Mouse (Mus musculus) lung, embryonic 16.5 days (tissue): ENCODE results near the gene Cma2. TPM values are rescaled to one million over a fixed set of nuclear protein-coding genes. Genes with fewer than 3 reads are reported as not detected.
"Not testable (repeated sequence)": the region's sequence is repeated elsewhere in the genome, so short reads cannot be mapped to it uniquely, and the experiment has no call there.

Experiments used
- ATAC-seq: fragments of 200-750 bp; cut with Nextera tagmentation; 2 replicates; pipeline ENCODE4 v1.8.0; 2017; ENCODE audit warnings: low read depth, mild to moderate bottlenecking, moderate library complexity
- H3K27ac ChIP-seq: fragments of 300-500 bp; sonication (generic); 2 replicates; pipeline ENCODE4 v1.5.1; 2014; ENCODE audit warnings: mild to moderate bottlenecking, control low read depth, low read length
- H3K27me3 ChIP-seq: fragments of 300-500 bp; sonication (generic); 2 replicates; pipeline ENCODE4 v1.6.1; 2014; ENCODE audit warnings: low read depth, low read length, mixed read lengths; ENCODE audit not compliant: control insufficient read depth, insufficient read depth
- H3K36me3 ChIP-seq: fragments of 300-500 bp; sonication (generic); 2 replicates; pipeline ENCODE4 v1.6.1; 2014; ENCODE audit warnings: low read length; ENCODE audit not compliant: control insufficient read depth, insufficient read depth
- H3K4me1 ChIP-seq: fragments of 300-500 bp; sonication (generic); replicated peaks from 2 replicates; pipeline ENCODE4 v1.6.1; 2014; ENCODE audit warnings: low read length, mixed read lengths; ENCODE audit not compliant: control insufficient read depth, insufficient read depth
- H3K4me2 ChIP-seq: fragments of 300-500 bp; sonication (generic); 2 replicates; pipeline ENCODE4 v1.6.1; 2014; ENCODE audit warnings: low read depth, low read length, control low read depth
- H3K4me3 ChIP-seq: fragments of 300-500 bp; sonication (generic); 2 replicates; pipeline ENCODE4 v1.5.1; 2014; ENCODE audit warnings: mild to moderate bottlenecking, low read length, control low read depth
- H3K9ac ChIP-seq: fragments of 300-500 bp; sonication (generic); 2 replicates; pipeline ENCODE4 v1.6.1; 2014; ENCODE audit warnings: low read length, control low read depth
- H3K9me3 ChIP-seq: fragments of 300-500 bp; sonication (generic); 2 replicates; pipeline ENCODE4 v1.6.1; 2016; ENCODE audit warnings: low read length; ENCODE audit not compliant: control insufficient read depth
- WGBS: fragments of 180-500 bp; shearing (Covaris S2); extraction: QIAGEN DNeasy Blood & Tissue Kit; methylation state at CpG from one replicate; pipeline ENCODE4 v1.1.7; 2014; 5-methylcytosine and 5-hydroxymethylcytosine counted together
- polyA plus RNA-seq: library from polyadenylated mRNA; unstranded; fragments of >200 nt; fragmentation: Nextera tagmentation; extraction: Ambion mirVana; gene quantifications from 2 replicates; pipeline ENCODE4 v1.2.1, GENCODE M21; 2015

Cma2 gene
- polyA plus RNA-seq, 1 experiment from 2014 or later = not detected

DNA sequence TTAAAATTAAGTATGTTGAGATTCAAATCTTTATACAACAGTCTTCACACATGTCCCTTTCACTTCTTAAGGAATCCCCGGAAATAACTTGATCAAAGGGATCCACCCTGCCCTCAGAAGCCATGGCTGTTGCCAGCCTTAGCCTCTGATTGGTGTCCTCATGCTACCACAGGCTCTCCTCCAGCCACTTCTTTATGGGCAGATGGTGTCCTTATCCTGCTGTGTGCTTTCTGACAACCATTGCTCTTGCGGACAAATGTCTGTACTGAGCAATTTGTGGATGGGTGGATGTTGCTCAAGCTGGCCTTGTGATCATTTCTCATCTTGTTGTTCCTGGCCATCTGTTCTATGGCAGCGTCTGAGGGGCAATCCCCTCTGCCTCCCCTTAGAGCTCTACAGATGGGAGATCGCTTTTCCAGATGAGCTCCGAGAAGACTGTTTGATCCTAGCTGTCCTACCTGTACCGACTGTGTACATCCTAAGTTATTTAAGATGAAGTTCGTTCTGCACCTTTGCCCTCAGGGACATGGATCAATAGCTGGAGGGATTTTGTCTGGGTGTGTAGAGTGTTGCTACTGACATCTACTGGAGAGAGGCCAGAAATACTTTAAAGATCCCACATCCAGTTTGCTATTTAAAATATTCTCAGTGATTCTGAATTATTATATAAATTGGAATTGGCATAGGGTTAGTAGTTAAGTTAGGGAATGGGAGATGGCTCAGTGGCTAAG lies 10.5 kb upstream of the Cma2 start:
- Histone ChIP-seq H3K27me3 (no peaks in the 10 kb centered on the region; the same call in 1 of the 2 replicates), H3K36me3 (no peaks in the 10 kb centered on the region), H3K9me3 (no peaks in the 10 kb centered on the region), H3K4me1 (no peaks in the 10 kb centered on the region), H3K4me2 (no peak overlapping the region), H3K9ac (no peak overlapping the region), H3K27ac (no peak overlapping the region), H3K4me3 (no peak overlapping the region)
- no peak for ATAC-seq
- 27% methylated on average over 7 of the region's 7 CpGs for WGBS

- H3K4me2 ChIP-seq = no peak overlapping the region
- H3K27ac ChIP-seq = no peak overlapping the region
- H3K36me3 ChIP-seq = no peaks in the 10 kb centered on the region
- H3K4me3 ChIP-seq = no peak overlapping the region
- H3K27me3 ChIP-seq = no peaks in the 10 kb centered on the region; the same call in 1 of the 2 replicates
- no peaks in the 10 kb centered on the region for H3K9me3 ChIP-seq
- WGBS = 70% methylated on average over 11 of the region's 11 CpGs
- no peak for ATAC-seq
- no peak overlapping the region for H3K9ac ChIP-seq
- H3K4me1 ChIP-seq = peaks cover 3% of the 10 kb centered on the region; the same call in 1 of the 2 replicates
Measured at GRCm38 (mm10) chr14:55943601-55944000, 7.2 kb upstream of the Cma2 start.

DNA sequence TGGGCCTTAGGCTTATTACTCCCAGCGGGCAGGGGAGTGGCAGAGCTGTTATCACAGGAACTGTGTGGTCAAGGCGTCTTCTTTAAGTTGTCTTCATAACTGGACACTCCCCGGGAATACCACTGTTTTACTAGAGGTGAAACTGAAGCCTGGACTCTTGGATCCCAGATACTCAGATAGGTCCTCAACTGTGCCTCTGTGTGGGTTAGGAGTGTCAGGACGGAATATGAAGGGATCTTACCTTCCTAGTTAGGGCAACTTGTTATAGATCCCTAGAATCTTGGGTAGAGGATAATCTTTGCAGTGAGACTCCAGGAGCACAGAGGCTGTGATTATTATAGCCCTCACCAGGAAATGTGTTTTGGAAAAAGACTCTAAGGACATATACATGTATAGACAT lies 6.2 kb upstream of the Cma2 start, which contains the start of gene Cma1:
Gene Cma1, minus strand, starts transcription at position 101 of the 400 bp plus-strand sequence.
- no peak within 1 kb of the TSS for H3K9ac ChIP-seq
- H3K27me3 ChIP-seq = no peaks in the 10 kb centered on the region; the same call in 1 of the 2 replicates
- no peak within 1 kb of the TSS for H3K27ac ChIP-seq
- ATAC-seq = no peak
- H3K4me1 ChIP-seq = peaks cover 3% of the 10 kb centered on the region; the same call in 1 of the 2 replicates
- no peaks in the 10 kb centered on the region for H3K36me3 ChIP-seq
- 65% methylated on average over 4 of the region's 4 CpGs for WGBS
- H3K4me3 ChIP-seq = no peak within 1 kb of the TSS
- no peaks in the 10 kb centered on the region for H3K9me3 ChIP-seq
- no peak within 1 kb of the TSS for H3K4me2 ChIP-seq

DNA sequence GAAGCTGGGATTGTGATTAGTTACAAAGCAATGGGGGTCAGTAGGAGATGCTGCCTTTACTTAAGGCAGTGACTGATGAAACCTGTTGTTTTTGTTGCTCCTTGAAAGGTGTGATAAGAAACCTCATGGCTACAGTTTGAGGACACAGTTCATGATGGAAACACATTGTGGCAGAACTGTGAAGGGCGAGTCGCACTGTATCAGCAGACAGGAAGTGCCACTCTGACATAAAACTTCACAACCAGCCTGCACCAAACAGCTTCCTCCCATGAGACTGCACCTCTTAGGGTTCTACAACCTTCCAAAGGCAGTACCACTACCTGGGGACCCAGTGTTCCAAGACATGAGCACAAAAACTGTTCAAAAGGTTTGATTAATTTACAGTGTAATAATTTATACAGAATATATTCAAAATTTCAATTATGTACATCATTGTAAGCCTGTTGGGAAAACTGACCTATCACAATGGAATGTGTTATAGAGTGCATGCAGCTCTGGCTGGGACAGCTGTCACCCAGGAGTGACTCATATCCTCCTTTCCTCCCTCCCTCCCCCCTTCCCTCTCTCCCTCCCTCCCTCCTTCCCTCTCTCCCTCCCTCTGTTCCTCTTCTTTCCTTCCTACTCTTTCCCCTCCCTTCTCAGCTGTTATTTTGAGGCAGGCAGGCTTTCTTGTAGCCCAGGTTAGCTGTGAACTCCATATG lies 4.4 kb upstream of the Cma2 start:
- WGBS = 32% methylated on average over 2 of the region's 2 CpGs
- Histone ChIP-seq H3K27me3 (no peaks in the 10 kb centered on the region; the same call in 1 of the 2 replicates), H3K4me1 (peaks cover 3% of the 10 kb centered on the region; the same call in 1 of the 2 replicates), H3K4me2 (no peak overlapping the region), H3K9ac (no peak overlapping the region), H3K36me3 (no peaks in the 10 kb centered on the region), H3K4me3 (no peak overlapping the region), H3K9me3 (no peaks in the 10 kb centered on the region), H3K27ac (no peak overlapping the region)
- ATAC-seq = peak; percentile 83

DNA sequence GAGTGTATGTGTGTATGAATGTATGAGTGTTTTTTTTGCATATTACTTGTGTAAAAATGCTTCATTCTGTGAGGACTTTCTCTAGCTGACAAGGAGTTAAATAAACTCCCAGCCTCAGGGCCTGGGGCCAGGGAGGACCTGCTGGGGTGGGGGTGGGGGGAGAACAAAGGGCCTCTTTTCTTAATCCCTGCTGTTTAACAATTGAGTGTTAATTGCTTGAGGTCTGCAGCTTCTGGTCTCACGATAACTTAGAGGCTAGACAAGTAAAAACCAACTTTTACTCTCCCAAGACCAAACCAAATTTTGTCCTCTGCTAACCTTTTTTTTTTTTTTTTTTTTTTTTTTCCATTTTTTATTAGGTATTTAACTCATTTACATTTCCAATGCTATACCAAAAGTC lies 12.5 kb downstream of the Cma2 start:
- WGBS = 19% methylated on average over 1 of the region's 1 CpGs
- H3K27me3 ChIP-seq = no peaks in the 10 kb centered on the region
- no peak overlapping the region for H3K4me2 ChIP-seq

DNA sequence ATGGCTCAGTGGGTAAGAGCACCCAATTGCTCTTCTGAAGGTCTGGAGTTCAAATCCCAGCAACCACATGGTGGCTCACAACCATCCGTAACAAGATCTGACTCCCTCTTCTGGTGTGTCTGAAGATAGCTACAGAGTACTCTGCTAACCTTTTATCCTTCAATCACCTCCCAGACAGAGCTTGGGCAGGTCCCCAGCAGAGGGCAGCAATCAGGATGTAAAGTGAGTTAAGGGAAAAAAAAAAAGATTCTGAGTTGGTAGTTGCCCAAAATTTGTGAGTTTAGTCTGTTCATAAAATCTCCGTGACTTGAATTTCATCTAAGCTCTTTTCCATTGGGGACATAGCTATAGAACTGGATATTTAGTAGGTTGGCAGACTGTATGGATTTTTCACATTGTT lies 13.1 kb downstream of the Cma2 start:
- ATAC-seq, H3K27me3 ChIP-seq, H3K4me3 ChIP-seq, H3K9me3 ChIP-seq, H3K9ac ChIP-seq, H3K4me2 ChIP-seq, H3K27ac ChIP-seq, H3K36me3 ChIP-seq, H3K4me1 ChIP-seq: not testable (repeated sequence)
- 64% methylated on average over 2 of the region's 2 CpGs for WGBS

More for the DNA sequence above, 12.5 kb downstream of the Cma2 start:
- ATAC-seq = no peak
- H3K36me3 ChIP-seq = no peaks in the 10 kb centered on the region
- H3K9me3 ChIP-seq = no peaks in the 10 kb centered on the region
- 0 out of 2 replicates have a peak, but pooled peaks cover 2% of the 10 kb centered on the region for H3K4me1 ChIP-seq
- H3K4me3 ChIP-seq = no peak overlapping the region
- no peak overlapping the region for H3K27ac ChIP-seq
- no peak overlapping the region for H3K9ac ChIP-seq

DNA sequence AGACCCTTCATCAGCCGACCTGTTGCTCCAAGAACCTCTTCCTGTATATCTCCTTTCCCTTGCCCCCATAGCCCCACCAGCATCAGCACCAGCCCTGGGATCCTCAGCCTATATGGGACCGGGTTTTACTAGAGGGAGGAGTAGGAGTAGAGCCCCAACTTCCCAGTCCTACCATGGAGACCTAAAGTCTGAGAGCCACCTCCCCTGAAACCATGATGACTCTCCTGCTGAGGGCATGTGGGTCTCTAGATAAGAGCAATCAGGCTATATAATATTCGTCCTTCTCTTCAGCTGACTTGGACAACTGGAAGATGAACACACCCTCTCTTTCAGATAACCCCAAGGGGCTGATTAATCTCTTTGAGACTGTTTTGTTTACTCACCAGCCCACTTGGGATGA lies 36.7 kb downstream of the Cma2 start:
- not testable (repeated sequence) for ATAC-seq, H3K4me3 ChIP-seq

GRCm38 (mm10) chr14:56013147-56013546 lies 62.4 kb downstream of the Cma2 start:
- H3K9me3 ChIP-seq = no peaks in the 10 kb centered on the region
- H3K4me1 ChIP-seq = no peaks in the 10 kb centered on the region
- H3K4me3 ChIP-seq = no peak overlapping the region
- H3K36me3 ChIP-seq = no peaks in the 10 kb centered on the region
- WGBS = 54% methylated on average over 3 of the region's 3 CpGs
- no peak for ATAC-seq
- no peaks in the 10 kb centered on the region for H3K27me3 ChIP-seq
- no peak overlapping the region for H3K27ac ChIP-seq
- H3K4me2 ChIP-seq = no peak overlapping the region
- no peak overlapping the region for H3K9ac ChIP-seq

More for the DNA sequence above, 36.7 kb downstream of the Cma2 start:
- not testable (repeated sequence) for H3K9ac ChIP-seq, H3K9me3 ChIP-seq, H3K27me3 ChIP-seq, H3K36me3 ChIP-seq, H3K4me2 ChIP-seq, H3K27ac ChIP-seq, H3K4me1 ChIP-seq
- 71% methylated on average over 1 of the region's 3 CpGs for WGBS

GRCm38 (mm10) chr14:56013924-56014323 lies 63.1 kb downstream of the Cma2 start:
- Histone ChIP-seq H3K27me3 (no peaks in the 10 kb centered on the region), H3K4me1 (no peaks in the 10 kb centered on the region), H3K9ac (no peak overlapping the region), H3K4me2 (no peak overlapping the region), H3K9me3 (no peaks in the 10 kb centered on the region), H3K36me3 (no peaks in the 10 kb centered on the region), H3K4me3 (no peak overlapping the region), H3K27ac (no peak overlapping the region)
- 80% methylated on average over 2 of the region's 2 CpGs for WGBS
- ATAC-seq = no peak
